Mouse (Mus musculus) brain, adult 2 months (tissue): ENCODE data around the gene Atp8b3.

Experiments
- DNase-seq: peaks from one replicate; pipeline ENCODE4 v3.0.0; 2011; ENCODE audit warnings: low read depth, low spot score

The Atp8b3 gene

DNA sequence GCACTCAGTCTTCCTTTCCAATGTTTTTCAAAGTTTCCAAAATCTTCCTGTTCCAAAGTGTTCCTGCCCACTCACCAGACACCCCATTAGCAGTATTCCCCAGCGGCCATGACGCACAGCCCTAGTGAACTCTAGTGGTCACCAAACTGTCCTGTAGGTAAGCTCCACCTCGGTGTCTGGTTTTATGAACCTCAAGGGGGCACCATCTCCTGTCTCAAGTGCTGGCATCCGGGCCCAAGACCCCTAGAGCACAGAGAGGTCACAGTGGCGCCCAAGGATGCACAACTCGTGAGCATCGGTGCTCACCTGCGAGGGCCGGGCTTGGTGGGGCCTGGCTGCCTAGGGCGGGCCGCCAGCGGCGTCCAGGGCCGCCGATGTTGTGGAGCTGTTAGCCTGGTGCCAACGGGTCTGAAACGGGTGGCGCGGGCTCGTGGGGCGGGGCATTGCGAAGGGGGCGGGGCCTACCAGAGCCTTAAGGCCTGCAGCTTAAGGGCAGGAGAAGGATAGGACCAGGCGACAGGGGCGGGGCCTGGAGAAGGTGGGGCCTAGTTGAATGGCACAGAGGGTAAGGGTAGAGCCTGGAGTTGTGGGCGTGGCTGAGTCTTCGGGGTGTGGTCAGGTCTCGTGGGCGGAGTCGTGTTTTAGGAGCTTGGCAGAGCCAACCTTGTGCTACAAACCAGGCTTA is at the start of gene Atp8b3:
TSS of gene Atp8b3 (minus strand) at position 415 of the 685 bp plus-strand sequence.
- DNase-seq: peak; percentile 53

DNA sequence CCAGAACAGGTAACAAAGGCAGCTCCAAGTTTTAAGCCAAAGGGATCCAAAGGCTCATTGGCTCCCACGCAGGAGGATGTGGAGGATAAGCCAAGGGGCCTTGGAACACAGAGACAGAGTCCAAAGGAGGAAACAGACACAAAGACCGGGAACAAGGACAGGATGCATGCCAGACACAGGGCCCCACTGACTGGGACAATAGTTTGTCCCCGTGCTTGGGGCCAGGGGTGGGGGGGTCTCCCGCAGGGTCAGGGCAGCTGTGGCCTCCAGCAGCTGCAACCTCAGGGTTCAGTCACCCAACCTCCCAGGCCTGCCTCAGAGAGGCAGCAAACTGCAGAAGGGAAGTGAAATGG is 48.4 kb upstream of the Atp8b3 start:
- DNase-seq: peak; percentile 60

DNA sequence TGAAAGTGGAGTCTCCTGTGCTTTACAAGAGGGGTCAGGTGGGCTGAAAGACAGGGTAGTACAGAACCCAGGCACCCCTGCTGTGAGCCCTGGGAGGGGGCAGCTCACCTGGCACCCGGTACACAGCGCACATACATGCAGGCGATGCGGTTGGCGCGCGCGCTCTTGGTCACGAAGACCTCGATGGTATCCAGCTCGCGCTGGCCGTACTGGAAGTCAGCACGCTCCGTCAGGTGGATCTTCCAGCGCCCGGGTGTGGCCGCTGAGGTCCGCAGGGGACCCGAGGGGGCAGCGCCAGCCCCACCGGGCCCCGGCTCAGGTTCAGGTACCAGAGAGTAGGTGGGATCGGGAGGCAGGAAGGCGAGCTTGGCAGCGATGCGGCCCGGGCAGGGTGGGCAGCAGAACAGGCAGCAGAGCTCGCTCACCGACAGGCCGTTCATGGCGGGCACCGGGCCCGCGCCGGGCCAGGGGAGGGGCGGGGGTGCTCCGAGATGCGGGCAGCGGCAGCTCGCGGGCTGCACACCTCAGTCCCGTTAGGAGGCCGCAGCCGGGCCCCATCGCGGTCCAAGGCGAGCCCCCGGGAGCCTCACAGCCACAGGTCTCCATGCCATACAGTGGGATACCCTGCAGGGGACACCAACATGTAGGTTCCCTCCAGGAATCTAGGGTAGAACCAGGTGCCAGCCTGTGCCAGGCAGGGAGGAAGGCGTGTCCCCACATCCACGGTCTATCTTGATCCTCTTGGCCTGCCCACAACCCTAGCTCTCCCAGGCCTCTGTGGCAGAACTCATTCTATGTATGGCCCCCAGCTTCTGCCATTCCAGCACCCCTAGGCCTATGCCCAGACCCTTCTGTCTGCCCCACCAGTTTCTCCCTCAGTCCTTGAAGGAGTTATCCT is 47.7 kb upstream of the Atp8b3 start:
- no peak for DNase-seq

DNA sequence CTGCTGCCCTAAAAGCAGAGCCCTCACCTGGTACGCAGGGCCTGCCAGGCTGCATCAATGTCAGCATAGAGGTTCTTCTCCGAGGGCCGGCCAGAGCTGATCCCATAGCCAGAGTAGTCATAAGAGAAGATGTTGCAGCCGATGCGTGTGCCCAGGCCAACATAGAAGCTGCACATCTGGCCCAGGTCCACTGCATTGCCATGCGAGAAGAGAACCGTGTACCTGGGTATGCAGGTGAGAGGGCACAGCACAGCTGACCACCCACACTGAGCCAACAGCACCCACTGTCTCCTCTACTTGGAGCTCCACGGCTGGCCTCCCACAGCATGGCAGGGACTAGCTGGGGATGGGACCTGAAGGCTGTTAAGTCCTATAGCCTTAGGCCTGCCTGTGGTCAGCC is 46.7 kb upstream of the Atp8b3 start:
- no peak for DNase-seq

DNA sequence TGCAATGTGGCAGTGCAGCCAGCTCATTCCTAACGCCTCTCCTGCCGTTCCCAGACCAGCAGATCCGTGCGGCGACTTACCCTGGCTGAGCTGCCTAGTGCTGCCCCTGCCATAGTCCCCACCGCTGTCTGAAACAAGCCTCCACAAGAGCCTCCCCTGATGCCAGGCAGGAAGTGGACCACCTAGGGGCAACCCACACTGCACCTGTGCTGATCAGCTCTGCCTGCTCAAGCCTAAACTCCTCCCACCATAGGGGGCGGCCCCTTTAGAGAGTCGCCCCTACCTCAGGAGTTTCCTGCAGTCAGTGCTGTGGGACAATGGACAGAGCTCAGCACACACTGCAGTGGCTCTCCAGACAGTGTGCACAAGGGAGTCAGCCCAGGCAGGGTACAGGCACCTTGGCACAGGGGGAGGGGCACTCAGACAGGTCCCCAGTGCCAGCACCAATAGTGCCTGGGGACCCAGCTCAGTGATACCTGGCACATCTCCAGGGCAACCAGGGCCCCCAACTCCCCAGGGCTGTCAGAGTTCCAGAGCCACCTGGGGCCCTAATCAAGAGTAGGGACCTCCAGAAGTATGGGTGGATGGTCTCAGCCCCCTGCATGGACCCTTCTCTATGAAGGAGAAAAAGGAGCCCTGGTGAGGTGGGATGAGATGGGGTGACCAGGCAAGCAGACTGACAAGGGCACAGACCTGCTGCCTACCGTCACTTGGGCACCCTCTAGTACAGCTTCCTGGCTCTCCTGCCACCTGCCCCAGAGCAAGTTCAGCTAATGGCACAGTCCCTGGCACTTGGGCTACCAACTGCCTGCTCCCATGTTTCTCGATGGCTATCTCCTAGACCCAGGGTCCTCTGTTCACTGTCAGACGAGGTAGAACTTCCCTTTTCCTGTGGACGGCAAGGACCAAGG is 46.0 kb upstream of the Atp8b3 start:
- no peak for DNase-seq

DNA sequence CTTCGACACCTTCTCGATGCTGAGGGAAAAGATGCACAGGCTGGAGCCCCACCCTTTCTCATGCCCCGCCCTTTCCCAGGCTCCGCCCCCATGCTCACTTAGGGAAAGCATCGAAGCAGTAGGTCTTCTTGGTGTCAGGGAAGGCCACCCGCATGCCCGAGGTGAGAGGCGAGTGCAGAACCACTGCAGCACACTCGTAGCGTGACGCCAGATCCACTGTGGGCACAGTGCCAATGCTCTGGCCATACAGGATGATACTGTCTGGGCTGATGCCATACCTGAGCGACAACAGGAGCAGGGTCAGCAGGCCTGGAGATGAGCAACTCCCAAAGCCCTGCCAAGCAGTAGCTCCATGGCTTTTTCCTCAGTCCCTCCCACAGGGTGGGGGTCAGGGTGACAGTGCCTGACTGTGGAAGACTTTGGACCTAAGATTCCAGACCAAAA is 45.1 kb upstream of the Atp8b3 start:
- DNase-seq: peak; percentile 42

DNA sequence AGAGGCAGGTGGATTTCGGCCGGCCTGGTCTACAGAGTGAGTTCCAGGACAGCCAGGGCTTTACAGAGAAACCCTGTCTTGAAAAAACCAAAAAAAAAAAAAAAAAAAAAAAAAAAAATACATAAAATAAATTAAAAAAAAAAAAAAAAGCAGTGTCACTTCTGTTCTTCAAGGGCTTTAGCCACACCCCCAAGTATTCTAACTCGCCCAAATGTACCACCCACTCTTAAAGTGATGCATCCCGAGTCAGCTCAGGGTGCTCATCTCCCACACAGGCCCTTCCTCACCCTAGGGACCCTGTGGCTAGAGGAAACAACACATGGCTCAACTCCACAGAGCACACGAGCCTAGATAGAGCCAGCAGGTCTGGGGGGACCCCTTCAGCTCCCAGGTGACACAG is 44.1 kb upstream of the Atp8b3 start:
- peak; percentile 57 for DNase-seq

DNA sequence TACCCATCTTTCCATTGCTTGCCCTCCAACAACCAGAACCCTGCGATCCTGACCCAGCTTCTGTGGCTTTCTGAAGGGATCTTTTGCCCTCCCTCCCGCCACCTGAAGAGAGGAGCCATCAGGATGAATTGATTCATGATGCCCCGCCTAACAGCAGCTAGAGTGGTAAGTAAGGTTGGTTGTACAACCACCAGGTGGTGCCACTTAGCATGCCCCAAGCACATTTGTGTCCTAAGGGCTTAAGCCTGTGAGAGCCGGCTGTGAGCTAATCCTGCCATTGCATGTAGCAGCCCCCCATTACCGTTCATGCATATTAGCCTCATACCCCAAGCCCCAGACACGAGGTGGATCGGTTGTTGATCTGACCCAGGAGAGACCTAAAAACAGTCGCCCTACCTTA is 40.0 kb upstream of the Atp8b3 start:
- DNase-seq: peak; percentile 86

DNA sequence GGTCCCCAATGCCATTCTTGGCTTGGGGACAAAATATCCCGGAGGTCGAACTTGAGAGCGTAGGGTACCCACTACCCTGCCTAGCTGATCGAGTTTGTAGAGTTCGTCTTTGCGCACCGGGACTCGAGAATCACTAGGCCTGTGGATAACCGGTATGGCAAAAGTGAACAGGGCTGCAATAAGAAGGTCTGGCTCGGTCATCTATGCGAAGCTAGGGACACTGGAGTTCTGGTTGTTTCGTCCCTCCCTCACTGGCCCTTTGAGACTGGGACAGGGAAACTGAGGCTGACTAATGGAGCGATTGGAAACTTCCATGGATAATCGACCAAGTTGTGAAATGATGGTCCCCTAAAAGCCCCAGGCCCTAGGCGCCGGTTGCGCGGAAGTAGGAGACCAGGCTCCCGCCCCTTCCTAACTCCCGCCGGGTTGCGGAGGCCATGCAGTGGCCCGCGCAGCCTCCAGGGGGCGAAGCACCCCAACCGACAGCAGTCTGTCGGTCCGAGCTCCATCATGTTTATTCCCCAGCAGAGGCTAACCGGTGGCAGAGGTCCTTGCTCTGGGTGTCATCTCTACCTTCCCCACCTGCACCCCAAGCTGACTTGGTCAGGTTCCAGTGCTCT is 39.3 kb upstream of the Atp8b3 start:
- DNase-seq: peak; percentile 78

DNA sequence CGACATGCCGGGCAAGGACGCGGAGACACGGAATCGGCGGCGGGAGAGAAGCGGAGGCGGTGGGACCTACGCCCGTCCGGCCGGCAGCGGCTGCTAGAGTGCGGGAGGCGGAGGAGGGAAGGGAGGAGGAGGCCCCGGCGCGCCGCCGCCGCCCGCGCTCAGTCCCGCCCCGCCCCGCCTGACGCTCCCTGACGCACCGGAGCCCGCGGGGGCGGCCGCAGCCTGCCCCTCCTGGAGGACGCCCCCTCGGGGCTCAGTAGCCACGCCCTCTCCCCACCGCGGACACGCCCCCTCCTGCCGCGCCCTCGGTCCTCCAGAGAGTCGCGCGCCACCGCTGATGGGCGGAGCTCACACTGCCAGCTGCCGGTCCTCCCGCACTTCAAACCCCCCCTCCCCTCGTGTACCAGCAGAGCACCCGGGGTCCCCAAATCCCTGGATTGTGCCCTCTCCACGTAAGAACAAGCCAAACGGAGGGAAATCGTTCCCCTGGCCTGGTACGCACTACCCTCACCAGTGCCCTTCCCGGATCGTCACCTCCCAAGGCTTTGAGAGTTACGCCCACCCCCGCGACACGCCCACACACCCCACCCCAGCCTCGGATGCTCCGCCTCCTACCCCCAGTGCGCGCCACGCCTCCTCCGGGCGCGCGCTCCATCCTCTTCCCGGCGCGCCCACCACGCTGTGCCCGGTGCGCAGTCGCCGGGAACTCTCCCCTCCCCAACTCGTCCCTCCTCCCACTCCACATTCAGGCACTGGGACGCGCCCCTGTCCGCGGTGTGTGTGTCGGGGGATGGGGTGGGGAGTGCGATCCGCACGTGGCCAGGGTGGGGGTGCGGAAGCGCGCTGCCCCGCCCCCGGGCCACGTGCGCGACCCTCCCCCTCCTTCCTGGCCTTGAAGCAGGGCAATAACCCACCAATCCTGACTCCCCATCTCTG is 38.5 kb upstream of the Atp8b3 start, which contains the start of gene Klf16:
TSS of gene Klf16 (minus strand) at position 127 of the 936 bp plus-strand sequence.
- DNase-seq: peak; percentile 96

DNA sequence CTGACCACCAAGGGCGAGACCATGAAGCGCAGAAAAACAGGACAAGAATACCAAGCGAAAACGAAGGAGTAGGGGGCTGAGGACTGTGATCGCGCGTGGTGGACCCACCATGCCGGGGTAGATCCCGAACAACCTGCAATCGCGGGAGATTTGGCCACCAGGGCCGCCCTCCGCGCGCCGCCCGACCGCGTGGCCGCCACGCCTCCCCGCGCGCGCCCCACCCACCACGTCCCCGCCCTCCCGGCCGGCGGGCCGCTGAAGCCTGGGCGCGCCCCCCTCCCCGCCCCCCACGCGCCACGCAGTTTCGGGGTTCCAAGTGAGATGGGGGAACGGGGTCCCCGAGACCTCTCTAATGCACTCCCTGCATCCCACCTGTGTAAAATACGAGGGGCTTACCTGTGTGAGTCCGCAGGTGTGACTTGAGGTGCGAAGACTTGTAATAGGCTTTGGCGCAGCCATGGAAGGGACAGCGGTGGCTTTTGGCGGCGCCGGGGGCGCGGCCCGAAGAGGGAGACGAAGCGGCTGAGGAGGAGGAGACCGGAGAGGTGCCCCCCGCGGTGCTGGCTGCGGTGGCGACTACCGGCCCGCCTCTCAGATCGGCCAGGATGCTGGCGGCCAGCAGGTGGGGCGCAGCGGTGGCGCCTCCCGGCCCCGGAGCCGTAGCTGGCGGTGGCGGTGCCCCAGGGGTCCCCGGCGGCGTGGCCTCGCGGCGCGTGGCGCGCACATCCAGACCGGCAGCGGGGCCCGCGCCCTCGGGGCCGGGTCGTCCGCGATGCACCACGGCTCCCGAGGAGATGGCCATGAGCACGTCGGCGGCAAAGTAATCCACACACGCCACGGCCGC is 37.6 kb upstream of the Atp8b3 start:
- no peak for DNase-seq

DNA sequence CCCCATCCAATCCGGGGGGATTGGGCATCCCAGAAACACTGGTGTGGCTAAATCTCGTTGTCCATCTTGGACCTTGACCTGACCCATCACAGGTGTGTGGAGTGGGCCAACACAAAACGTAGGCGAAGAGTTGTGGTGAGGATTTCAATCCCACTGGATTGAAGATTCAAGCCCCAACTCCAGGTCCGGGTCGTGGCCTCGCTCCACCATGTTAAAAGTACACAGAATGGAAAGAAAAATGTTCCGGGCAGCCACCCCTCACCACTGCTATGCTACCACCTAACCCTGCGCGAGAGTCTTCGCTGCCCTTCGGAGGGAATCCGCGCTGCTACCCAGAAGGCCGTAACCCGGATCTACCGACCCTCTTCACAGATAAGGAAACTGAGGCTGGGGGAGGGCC is 37.0 kb upstream of the Atp8b3 start:
- no peak for DNase-seq

DNA sequence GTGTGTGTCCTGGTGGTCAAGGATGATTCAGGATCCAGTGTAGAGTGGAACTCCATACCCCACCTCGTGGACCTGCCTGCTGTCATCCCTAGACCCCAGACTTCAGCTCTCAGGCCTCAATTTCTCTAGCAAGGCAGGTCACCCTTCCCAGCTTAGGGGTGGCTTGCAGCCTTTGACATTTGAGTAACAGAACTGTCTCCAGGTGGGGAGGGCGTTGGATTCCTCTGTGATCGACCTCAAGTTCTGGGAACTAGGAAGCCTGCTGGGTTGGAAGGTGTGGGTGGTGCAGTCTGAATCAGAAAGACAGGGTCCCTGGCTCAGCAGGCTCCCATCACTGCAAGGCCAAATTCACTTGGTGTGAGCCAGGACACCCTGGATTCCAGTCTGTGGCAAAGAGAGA is 36.0 kb upstream of the Atp8b3 start:
- DNase-seq: peak; percentile 60

DNA sequence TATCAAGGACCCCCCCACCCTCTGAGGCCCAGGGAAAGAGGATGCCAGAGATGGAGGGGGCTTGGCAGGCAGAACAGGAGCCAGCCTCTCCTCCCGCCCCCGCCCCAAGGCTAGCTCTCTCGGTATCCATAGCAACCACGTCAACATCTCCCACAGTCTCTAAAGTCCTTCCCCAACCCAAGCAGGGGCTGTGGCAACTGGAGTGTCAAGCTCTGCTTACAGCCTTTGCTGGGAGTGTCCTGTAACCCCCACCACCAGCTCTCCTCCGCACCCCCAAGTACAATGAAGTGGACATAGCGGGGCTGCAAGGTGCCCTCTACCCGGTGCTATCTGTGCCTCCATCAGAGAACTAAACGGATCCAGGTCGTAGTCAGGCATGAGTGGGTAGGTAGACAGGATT is 35.0 kb upstream of the Atp8b3 start:
- peak; percentile 91 for DNase-seq

DNA sequence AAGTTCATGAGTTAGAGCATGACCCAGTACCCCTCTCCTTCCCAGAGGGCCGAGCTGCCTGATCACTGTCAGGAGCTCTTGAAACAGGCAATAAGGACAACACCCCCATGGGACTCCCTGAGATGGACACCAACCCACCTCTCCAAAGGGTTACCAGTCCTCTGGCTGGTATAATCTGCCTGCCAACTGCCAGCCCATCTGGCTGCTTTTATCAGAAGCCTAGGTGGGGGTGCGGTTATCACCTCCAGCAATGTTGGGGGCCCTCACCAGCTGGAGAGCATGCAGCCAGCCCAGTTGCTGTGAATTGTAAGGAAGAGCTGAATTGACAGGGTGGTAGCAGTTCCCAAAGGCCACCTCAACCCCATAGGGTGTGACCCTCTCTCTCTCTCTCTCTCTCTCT is 33.6 kb upstream of the Atp8b3 start:
- DNase-seq: no peak

DNA sequence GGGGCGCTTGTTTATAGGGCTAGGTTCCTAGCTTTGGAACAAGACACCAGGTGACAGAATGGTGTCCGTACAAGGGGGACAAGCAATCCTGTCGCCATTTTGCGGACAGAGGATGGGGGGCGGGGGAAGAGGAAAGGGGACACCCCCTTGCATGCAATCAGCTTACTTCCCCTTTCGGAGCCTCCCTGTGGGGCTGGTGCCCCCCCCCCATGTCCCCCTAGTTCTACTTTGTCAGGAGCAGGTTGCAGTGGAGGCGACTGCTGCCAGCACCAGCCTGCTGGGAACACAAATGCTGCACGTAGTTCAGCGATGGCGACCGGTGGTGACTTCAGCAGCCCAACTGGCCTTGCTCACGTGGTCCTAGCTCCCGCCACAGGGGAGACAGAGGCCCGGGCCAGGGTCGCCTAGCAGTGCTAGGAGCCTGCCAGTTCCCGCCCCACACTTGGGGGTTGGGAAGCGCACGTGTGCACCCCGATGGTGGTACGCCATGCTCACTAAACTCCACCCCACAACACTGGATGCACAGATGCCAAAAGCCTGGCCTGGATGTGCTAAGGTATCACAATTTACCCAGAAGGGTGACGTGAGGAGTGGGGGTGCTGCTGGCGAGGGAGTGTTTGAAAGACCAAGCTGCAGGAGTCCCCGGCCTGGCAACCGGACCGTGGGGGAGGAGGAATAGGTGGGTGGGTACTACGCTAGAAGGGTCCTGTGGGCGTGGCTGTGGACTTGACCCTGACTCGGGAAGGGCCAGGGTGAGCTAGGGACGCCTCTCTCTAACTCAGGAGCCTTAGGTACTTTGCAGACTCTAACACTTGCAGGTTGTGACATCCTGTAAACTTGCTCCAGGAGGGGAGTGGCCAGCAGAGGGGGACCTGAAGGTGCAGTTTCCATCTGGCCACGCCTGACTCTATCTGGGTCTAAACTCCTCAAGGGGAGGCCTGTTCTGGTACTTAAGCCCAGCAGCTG is 32.2 kb upstream of the Atp8b3 start:
- peak; percentile 52 for DNase-seq

DNA sequence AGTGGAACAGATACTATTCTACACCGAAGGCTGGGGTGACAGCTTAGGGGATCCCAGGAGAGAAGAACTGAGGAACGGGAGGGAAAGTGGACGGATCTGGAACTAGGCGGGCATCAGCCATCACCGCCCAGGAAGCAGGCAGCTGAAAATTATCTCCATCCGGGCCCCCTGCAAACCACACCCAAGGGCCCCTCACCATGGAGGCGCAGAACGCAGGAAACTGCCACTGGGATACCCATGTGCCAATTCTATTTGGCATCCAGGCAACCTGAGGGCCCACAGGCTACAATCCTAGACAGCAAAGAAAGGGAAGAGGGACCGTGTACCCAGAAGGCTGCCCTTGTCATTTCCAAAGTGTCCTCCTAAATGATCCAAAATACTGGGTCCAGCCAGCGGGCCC is 31.5 kb upstream of the Atp8b3 start:
- no peak for DNase-seq

DNA sequence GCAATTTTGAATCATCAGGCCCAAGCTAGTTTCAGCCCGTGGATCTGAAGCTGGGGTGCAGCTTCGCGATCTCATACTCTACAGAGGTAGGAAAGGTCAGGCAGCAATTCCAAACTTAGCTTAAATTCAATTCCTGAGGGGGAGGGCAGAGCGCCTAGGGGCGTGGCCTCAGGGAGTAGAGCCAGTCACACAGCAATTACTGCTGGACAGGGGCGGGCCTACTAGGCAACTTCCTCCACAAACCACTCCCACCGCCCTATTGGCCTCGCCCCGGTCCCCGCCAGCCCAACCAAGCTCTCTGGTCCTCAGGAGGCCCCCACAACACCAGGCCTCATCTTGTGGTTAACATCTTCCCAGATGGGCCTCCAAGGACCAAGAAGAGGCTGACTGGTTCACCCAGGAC is 30.7 kb upstream of the Atp8b3 start:
- DNase-seq: peak; percentile 50
